Mouse (Mus musculus): ENCODE results near the gene Cfap54.

Cfap54 gene

DNA sequence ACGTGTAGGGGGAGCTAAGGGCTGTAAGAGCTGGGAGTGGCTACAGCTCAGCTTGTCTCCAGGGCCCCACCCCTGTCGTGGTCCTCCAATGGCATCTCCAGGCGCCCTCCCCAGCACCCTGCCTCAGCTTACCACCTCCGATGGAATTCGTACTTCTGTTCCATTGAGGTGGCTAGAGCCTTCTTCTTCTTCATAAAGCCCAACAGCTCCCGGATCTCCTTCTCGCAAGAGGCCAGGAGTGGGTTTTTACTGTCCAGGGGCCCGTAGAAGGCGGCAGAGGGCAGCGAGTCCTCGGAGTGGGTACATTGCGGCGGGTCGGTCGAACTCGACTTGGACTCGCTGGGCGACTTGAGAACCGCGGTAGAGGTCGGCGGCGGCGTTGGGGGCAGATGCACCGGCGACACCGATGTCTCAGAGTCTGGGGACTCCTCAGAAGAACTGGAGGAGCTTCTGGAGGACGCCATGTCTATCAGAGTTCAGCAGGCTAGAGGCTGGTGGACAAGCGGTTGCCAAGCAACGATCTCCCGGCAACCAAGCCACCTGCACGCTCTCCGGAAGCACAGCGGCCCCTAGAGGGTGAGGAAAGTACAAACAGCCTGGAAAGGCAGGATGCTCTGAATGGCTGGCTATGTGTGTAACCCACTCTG lies at the start of gene Cfap54:
TSS of gene Cfap54 (minus strand) at position 486 of the 647 bp plus-strand sequence.
- in situ Hi-C loops (cut with MboI; ENCODE audit: unreplicated experiment in 2 of 2): no loop called here

DNA sequence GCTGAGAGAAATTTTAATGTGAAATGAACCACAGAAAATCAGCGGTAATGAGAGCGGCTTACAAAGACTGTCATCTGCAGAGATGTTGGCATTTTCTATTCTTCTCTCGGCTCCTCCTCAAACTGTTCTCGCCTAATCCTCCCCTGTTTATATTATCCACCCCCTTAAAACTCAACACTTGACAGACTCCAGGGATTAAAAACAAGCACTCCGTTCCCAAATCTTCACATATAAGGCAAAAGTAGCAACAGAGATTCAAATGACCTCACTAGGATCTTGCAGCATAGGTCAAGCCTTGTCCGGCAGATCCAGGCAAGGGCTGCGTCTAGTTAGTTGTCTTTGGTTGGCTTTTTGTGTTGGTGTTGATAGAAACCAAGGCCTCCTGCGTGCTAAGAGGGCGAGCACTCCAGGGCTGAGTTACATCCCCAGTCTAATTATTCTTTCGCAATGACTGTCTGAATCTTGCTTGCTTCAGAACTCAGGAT lies 49.1 kb upstream of the Cfap54 start:
- in situ Hi-C loops (cut with MboI; ENCODE audit: unreplicated experiment in 2 of 2): no loop called here

DNA sequence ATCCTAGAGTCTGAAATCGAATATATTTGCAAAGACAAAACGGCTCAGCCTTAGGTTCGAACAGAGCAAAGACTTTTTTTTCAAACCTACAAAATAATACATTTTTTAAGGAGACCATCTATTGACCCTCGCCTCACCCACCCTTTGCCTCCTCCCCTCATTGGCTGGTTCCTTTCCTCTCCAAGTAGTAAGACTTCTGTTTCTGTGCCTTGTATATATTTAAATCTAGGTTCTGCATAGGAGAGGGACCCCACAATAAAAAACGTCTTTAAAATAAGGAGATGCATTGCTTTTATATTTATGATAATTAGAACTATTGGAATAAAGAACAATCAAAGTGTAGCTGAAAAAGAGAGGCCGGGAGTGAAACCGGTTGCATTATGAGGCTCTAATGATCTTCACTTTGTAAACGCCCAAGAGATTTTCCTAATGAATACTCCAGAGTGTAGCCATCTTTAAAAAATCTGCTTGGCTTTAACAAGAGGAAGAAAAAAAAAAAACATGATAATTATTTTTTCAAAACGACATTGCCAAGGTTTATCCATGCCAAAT lies 48.6 kb upstream of the Cfap54 start:
- in situ Hi-C loops (cut with MboI; ENCODE audit: unreplicated experiment in 2 of 2): no loop called here

- in situ Hi-C loops (cut with MboI; ENCODE audit: unreplicated experiment in 2 of 2): no loop called here
These were observed 47.9 kb upstream of the Cfap54 start for GRCm38 (mm10) chr10:93129345-93129744.

DNA sequence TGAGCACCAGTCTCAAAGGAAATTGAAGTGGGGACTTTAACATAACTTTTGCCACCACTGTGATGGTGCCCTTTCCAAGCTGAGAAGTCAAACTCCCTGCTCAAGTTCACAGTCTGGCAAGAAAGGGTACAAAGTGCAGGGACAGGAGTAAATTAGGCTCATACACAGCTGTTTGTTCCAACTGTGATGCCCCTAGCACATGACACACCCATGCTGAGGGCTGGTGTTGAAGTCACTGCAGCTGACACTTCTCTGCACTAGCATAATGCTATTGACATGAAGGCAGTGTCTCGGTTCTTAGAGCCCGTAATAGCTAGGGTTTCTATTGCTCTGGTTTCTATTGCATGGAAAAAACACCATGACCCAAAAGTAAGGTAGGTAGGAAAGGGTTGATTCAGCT lies 47.1 kb upstream of the Cfap54 start:
- in situ Hi-C loops (cut with MboI; ENCODE audit: unreplicated experiment in 2 of 2): no loop called here

GRCm38 (mm10) chr10:93126025-93126424 lies 44.6 kb upstream of the Cfap54 start:
- in situ Hi-C loops (cut with MboI; ENCODE audit: unreplicated experiment in 2 of 2): no loop called here

GRCm38 (mm10) chr10:93123957-93124613 lies 42.7 kb upstream of the Cfap54 start:
- in situ Hi-C loops (cut with MboI; ENCODE audit: unreplicated experiment in 2 of 2): no loop called here

DNA sequence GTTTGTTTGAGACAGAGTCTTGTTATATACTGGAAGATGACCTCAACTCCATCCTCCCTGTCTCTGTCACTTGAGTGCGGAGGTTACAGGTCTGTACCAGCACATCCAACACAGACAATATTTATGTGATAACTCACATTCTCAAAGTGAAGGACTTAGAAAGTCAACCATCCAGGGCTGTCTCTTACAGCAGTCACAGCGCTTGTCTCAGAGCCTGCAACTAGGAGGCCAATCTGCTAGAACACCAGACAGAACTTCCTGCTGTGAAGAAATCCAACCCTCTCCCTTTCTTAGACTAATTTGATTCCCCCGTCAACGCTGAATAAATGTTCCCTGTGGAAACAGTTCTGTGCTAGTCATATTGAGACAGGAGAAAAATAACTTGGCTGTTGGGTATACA lies 41.9 kb upstream of the Cfap54 start:
- in situ Hi-C loops (cut with MboI; ENCODE audit: unreplicated experiment in 2 of 2): no loop called here

GRCm38 (mm10) chr10:93122399-93123184 lies 41.2 kb upstream of the Cfap54 start:
- in situ Hi-C loops (cut with MboI; ENCODE audit: unreplicated experiment in 2 of 2): no loop called here

DNA sequence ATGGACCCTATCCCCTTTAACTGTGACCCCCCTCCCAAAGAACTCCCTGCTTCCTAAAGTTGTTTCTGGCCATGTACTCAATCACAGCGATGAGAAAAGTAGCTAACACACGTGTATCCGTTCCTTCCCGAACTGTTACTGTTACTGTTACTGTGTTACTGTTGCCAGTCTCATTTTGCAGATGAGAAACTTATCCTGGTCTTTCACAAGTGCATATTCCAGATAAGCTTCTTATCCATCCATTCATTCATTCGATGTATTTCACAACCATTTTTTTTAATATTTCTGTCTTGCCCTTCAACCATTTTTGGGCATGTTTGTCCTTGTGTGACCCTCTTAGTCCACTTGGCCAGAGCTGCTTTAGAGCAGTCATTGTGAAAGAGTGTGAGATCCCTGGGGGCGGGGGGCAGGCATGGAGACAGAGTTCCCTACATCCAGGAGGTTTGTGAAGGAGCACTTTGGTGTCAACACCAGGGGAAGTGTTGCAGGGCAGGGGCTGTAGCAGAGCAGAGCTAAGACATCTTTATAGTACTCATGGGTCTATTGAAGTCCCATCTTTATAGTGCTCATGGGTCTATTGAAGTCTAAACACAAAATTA lies 39.9 kb upstream of the Cfap54 start:
- in situ Hi-C loops (cut with MboI; ENCODE audit: unreplicated experiment in 2 of 2): no loop called here

DNA sequence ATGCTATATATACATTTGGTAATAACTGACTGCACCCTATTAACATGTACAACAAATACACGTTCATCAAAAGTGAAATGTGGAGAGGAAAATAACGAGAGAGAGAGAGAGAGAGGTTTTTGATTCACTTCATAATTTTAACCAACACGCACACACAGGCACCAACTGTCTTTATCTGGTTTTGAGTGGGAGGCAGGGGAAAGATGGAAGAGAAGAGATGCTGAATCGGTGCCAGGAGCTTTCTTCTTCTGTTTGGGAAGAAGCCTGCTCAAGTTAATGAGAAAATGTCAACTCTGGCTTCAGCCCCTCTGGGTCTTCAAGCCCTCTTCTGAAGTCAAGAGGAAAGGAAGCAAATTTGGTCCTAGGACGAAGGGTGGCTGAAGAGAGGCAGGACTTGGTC lies 38.4 kb upstream of the Cfap54 start:
- in situ Hi-C loops (cut with MboI; ENCODE audit: unreplicated experiment in 2 of 2): no loop called here

GRCm38 (mm10) chr10:93116636-93117035 lies 35.2 kb upstream of the Cfap54 start:
- in situ Hi-C loops (cut with MboI; ENCODE audit: unreplicated experiment in 2 of 2): no loop called here

DNA sequence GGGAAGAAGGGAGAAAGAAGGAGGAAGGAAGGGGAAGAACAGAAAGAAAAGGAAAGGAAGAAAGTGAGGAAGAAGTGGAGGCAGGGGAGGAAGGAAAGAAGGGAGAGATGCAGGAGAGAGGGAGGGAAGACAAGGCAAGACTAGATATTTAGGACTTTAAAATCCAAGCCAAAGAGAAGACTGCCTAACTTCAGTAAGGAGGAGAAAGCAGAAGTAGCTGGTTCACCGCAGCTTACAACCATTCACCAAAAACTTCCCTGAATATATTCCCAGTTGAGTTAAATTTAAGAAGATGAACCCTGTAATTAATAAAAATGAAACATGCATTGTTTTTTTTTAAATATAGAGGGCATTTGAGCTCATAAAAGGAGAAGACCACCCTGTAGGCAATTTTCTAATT lies 34.3 kb upstream of the Cfap54 start:
- in situ Hi-C loops (cut with MboI; ENCODE audit: unreplicated experiment in 2 of 2): no loop called here

GRCm38 (mm10) chr10:93114782-93115181 lies 33.4 kb upstream of the Cfap54 start:
- in situ Hi-C loops (cut with MboI; ENCODE audit: unreplicated experiment in 2 of 2): no loop called here

DNA sequence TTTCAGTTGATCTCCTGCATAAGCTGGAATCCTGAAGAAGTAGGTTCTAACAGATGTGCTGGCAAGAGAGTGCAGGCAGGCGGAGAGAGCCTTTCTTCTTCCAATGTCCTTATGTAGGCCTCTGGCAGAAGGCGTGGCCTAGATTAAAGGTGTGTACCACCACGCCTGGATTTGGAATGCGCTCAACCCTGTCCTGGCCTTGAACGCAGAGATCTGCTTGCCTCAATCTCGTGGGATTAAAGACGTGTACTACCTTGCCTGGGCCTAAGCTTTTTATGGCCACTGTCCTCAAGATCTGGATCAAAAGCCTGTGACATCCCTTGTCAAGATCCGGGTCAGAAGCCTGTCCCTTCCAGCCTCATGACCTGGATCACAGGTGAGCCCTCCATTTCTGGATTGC lies 32.5 kb upstream of the Cfap54 start:
- in situ Hi-C loops (cut with MboI; ENCODE audit: unreplicated experiment in 2 of 2): no loop called here

DNA sequence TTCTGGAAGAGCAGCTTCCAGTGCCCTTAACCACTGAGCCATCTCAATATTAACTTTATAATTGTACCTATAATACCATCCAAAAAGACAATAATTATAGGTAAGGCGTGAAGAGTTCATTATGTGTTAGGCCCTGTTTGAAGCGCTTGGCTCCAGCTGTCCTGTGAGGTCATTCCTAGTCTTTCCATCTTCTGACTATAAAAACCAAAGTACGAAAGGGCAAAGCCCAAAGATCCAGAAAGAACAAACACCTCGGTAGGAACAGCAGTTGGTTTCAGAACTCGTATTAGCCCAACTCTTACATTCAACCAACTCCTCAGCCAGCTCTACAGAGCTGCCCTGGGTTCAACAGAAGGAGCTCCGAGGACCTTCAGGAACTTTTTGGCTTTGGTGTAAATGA lies 30.6 kb upstream of the Cfap54 start:
- in situ Hi-C loops (cut with MboI; ENCODE audit: unreplicated experiment in 2 of 2): no loop called here

GRCm38 (mm10) chr10:93111412-93111811 lies 30.0 kb upstream of the Cfap54 start:
- in situ Hi-C loops (cut with MboI; ENCODE audit: unreplicated experiment in 2 of 2): no loop called here

DNA sequence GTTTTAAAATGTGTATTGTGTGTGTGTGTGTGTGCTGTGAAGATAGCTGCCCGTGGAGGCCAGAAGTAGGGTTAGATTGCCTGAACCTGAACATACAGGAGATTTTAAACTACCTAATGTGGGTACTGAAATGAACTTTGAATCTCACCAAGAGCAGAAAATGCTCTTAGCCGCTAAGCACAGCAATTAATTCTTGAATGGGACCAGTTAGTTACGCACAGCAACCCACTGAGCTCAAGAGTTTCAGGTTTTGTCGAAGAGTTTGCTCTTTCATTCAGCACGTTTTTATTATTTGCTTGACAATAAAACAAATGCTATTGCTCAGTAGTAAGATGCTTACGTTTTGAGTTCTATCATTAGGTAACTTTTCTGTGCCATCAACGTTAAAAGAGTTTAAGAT lies 23.9 kb upstream of the Cfap54 start:
- in situ Hi-C loops (cut with MboI; ENCODE audit: unreplicated experiment in 2 of 2): no loop called here

DNA sequence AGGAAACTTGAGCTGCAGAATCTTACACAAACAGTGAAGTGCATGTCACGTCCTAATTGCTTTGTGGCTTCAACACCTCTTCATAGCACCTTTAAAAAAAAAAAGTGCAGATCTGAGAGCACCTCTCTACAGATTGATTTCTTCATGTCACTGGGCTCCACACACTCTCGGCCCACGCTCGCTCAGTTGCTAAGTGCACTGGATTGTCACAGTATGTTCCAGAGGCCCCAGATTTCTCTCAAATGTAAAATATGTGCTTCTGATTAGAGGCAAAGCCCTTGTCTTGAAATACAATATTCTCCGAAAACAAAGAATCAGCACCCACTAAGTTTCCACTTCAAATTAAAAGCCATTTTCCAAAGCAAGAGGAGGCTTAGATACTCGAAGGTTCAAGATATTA lies 22.9 kb upstream of the Cfap54 start:
- in situ Hi-C loops (cut with MboI; ENCODE audit: unreplicated experiment in 2 of 2): no loop called here

DNA sequence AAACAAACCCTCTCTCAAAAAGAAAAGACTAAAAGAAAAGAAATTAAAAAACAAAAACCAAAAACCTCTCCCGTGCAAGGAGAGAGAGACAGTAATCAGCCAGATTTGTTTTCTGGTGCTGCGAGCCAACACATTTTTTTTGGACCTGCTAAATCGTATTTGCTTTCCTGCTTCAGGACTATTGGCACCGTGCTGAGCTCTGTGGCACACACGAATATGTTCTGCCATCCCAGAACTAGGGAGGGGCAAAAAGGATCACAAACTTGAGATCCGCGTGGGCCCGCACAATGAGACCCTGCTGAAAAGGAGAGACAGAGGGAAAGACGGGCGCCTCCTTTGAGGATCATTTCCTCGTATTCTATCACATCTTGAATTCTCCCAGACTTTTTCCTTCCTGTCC lies 22.3 kb upstream of the Cfap54 start:
- in situ Hi-C loops (cut with MboI; ENCODE audit: unreplicated experiment in 2 of 2): no loop called here

DNA sequence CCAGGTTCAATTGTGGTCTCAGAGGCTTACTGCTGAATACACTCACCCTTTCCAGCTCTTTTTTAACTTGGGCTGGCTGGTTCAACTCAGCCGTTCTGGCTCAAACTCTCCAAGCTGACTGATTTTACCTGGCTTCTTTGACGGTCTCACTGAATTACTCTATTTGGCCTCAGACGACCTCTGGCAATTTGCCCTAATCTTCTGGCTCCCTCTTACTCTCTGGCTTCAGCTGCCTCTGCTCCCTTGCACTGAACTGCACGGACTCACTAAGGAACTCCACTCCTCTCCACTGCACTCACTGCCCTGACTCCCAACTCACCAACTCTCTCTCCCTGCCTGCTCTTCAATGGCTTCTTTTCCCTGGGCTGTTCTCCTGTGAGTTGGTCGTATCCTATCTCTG lies 20.9 kb upstream of the Cfap54 start:
- in situ Hi-C loops (cut with MboI; ENCODE audit: unreplicated experiment in 2 of 2): no loop called here
